Mouse (Mus musculus): Measurements from ENCODE around the gene B3galnt1. TPM values are rescaled to one million over a fixed set of nuclear protein-coding genes. Genes with fewer than 3 reads are reported as not detected.

The B3galnt1 gene
- total and polyA plus RNA-seq, 3 experiments = 0.08 TPM; not detected in 2

- Histone ChIP-seq H3K27ac (ENCODE audit: insufficient read depth, low read depth) (no peak overlapping the region), H3K79me2 (replicated peaks; ENCODE audit: control insufficient read depth, extremely low read depth, insufficient read depth, poor library complexity, severe bottlenecking) (no peaks in the 10 kb centered on the region), H3K4me3 (replicated peaks in 1 of 3; ENCODE audit: low read depth in 2 of 3, low read length in 2 of 3, poor library complexity in 1 of 3) (no peak overlapping the region), H3K4me1 (ENCODE audit: control insufficient read depth in 1 of 2, insufficient read depth in 2 of 2) (peaks cover 0 to 5% of the 10 kb centered on the region in 2 experiments; a peak in 1 of 4 replicates), H3K27me3 (replicated peaks) (no peaks in the 10 kb centered on the region), H3K4me2 (ENCODE audit: insufficient read depth, low read depth, poor library complexity, severe bottlenecking) (no peak overlapping the region), H3K9me3 (replicated peaks; ENCODE audit: low read length) (no peaks in the 10 kb centered on the region), H3K36me3 (replicated peaks in 1 of 2; ENCODE audit: control insufficient read depth in 1 of 2, insufficient read depth in 1 of 2, low read length in 1 of 2) (no peaks in the 10 kb centered on the region), H3K9ac (ENCODE audit: insufficient read depth, low read depth) (no peak overlapping the region)
- TF ChIP-seq MYC (IDR thresholded peaks at IDR 0.05; ENCODE audit: low read depth, low read length) = no peak
- no peak for TF ChIP-seq UBTF (IDR thresholded peaks at IDR 0.05; ENCODE audit: low read depth, low read length)
- no peak for TF ChIP-seq ZNF384 (IDR thresholded peaks at IDR 0.05; ENCODE audit: low read depth, low read length)
- TF ChIP-seq NRF1 (IDR thresholded peaks at IDR 0.05; ENCODE audit: low read depth, low read length) = no peak
- no peak for TF ChIP-seq ZKSCAN1 (IDR thresholded peaks at IDR 0.05; ENCODE audit: borderline replicate concordance, low read depth, low read length)
- dilution Hi-C loops (cut with MboI; ENCODE audit: extremely low pct_ligation_motif_present, extremely low pct_unique_long_range_greater_than_20kb, low sequenced_read_pairs) = no loop called here
- DNase-seq (ENCODE audit: extremely low read depth) = no peak
- in situ Hi-C loops (cut with MboI; ENCODE audit: low pct_ligation_motif_present, low pct_unique_long_range_greater_than_20kb, low sequenced_read_pairs) = no loop called here
Observed at GRCm38 (mm10) chr3:69559316-69559974, 39.3 kb downstream of the B3galnt1 start.

- Histone ChIP-seq H3K9me3 (replicated peaks; ENCODE audit: low read length) (no peaks in the 10 kb centered on the region), H3K4me3 (replicated peaks in 1 of 3; ENCODE audit: low read depth in 2 of 3, low read length in 2 of 3, poor library complexity in 1 of 3) (no peak overlapping the region), H3K79me2 (replicated peaks; ENCODE audit: control insufficient read depth, extremely low read depth, insufficient read depth, poor library complexity, severe bottlenecking) (no peaks in the 10 kb centered on the region), H3K4me1 (ENCODE audit: control insufficient read depth in 1 of 2, insufficient read depth in 2 of 2) (peaks cover 0 to 5% of the 10 kb centered on the region in 2 experiments; a peak in 1 of 4 replicates), H3K4me2 (ENCODE audit: insufficient read depth, low read depth, poor library complexity, severe bottlenecking) (no peak overlapping the region), H3K36me3 (replicated peaks in 1 of 2; ENCODE audit: control insufficient read depth in 1 of 2, insufficient read depth in 1 of 2, low read length in 1 of 2) (peaks cover 0 to 5% of the 10 kb centered on the region in 2 experiments), H3K9ac (ENCODE audit: insufficient read depth, low read depth) (no peak overlapping the region), H3K27me3 (replicated peaks) (no peaks in the 10 kb centered on the region), H3K27ac (ENCODE audit: insufficient read depth, low read depth) (no peak overlapping the region)
- dilution Hi-C loops (cut with MboI; ENCODE audit: extremely low pct_ligation_motif_present, extremely low pct_unique_long_range_greater_than_20kb, low sequenced_read_pairs) = no loop called here
- TF ChIP-seq MAX (IDR thresholded peaks at IDR 0.05; ENCODE audit: low read length) = no peak
- TF ChIP-seq POLR2AphosphoS2 (IDR thresholded peaks at IDR 0.05; ENCODE audit: low read depth, low read length) = no peak
- no peak for TF ChIP-seq EP300 (IDR thresholded peaks at IDR 0.05; ENCODE audit: low read length)
- TF ChIP-seq CHD1 (IDR thresholded peaks at IDR 0.05; ENCODE audit: low read depth, low read length) = no peak
- TF ChIP-seq NRF1 (IDR thresholded peaks at IDR 0.05; ENCODE audit: low read depth, low read length) = no peak
- TF ChIP-seq HCFC1 (IDR thresholded peaks at IDR 0.05; ENCODE audit: low read depth, low read length) = no peak
- TF ChIP-seq MXI1 (IDR thresholded peaks at IDR 0.05; ENCODE audit: low read depth, low read length) = no peak
- TF ChIP-seq ZC3H11A (IDR thresholded peaks at IDR 0.05; ENCODE audit: low read depth, low read length) = no peak
- no peak for TF ChIP-seq NELFE (IDR thresholded peaks at IDR 0.05; ENCODE audit: low read depth, low read length)
- in situ Hi-C loops (cut with MboI; ENCODE audit: low pct_ligation_motif_present, low pct_unique_long_range_greater_than_20kb, low sequenced_read_pairs) = no loop called here
- no peak for DNase-seq (ENCODE audit: extremely low read depth)
Observed at GRCm38 (mm10) chr3:69556092-69556778, 42.5 kb downstream of the B3galnt1 start.
